Mouse (Mus musculus): ENCODE data around the gene Mospd1.
A peak's percentile ranks its signal among the peaks of the same experiment; 100 is the strongest.

Gene Mospd1

DNA sequence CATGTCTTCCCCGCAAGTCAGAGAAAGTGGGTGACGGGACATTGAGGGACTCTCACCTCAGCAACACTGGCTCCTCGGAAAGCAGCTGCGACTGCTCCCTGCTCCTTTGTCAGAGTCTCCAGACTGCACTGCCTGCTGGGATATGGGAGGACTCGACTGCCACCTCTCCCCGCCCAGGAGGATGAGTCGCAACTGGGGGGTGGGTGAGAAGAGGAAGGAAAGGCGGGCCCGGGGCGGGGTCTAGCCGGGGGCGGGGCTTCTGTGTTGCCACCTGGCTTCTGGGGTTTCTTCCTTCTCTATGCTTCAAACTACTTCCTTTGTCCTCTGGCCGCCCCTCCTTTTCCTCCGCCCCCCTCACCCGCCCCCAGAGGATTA lies at the start of gene Mospd1:
TSS of gene Mospd1 (minus strand) at position 137 of the 375 bp plus-strand sequence.
- DNase-seq (ENCODE audit: low read depth, low spot score), result peak; percentile 59

DNA sequence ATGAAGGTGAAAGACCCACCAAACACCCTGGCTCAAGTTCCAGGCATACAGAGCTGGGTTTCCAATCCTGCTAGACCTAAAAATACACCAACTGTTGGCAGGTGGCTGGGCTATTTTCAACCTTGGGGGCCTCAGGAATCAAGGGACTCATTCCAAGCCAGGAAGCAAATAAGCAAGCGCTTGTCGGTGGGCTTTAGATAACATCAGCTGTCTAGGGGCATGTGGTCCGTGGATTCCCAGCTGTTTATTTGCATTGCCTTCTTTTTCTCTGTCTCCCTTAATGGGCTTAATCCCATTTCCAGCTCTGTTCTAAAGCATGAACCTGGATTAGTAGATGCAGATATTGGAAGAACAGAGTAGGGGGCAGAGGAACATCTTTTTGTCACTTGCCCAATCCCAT lies 16.1 kb upstream of the Mospd1 start:
- DNase-seq (ENCODE audit: low read depth, low spot score), result no peak

DNA sequence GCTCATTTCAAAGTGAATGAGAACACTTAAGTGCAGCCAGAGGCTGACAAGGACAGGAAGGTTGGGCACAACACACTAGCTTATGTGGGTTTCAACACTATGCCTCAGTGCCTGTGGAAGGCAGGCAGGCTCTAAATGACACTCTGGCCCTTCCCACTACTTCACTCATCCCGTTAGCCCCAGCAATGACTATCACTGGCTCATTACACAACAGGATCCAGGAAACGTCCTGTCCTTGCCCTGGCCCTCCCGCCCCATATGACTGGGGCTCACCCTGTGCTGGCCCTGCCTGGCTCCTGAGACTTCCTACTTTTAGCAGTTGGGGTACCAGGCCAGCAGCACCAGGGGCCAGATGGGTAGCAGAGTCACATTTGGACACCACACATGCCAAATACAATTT lies 12.8 kb upstream of the Mospd1 start:
- DNase-seq (ENCODE audit: low read depth, low spot score), result no peak

DNA sequence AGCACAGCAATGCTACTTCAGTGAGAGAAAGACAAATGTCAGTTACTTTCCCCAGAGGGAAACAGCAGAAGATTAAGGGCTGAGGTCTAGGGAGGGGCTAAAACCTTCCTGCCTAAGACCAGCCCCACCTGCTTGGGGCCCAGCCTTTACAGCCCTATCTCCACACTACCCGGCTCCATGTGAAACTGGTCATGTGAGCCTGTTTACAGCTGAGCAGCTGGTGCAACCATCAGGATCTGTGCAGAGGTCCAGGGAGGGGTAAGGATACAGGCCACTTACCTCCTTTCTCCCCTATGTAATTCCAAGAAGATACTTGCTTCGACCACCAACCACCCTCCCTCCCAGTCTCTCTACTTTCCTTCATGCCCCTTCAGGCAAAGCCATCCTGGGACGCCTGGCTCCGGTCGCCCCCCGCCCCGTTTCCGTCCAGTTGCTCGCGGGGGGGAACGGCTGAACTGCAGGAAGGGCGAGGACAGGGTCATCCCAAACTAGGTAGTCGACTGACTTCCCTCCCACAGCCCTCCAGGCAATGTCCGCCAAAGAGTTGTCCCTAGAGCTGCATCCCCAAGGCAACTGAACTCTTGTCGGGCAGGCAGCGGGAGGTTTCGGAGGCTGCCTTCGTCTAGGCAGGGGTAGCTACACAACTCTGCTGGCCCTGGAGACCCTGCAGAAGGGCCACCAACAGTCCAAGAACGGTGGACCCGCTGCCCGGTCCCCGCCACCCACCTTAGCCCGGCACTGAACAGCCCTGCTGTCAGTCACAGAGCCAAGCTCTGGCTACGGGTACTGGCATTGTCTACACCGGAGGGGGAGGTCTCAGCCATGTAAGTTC lies 552 bp downstream of the Mospd1 start:
- peak; percentile 62 for DNase-seq (ENCODE audit: low read depth, low spot score)

DNA sequence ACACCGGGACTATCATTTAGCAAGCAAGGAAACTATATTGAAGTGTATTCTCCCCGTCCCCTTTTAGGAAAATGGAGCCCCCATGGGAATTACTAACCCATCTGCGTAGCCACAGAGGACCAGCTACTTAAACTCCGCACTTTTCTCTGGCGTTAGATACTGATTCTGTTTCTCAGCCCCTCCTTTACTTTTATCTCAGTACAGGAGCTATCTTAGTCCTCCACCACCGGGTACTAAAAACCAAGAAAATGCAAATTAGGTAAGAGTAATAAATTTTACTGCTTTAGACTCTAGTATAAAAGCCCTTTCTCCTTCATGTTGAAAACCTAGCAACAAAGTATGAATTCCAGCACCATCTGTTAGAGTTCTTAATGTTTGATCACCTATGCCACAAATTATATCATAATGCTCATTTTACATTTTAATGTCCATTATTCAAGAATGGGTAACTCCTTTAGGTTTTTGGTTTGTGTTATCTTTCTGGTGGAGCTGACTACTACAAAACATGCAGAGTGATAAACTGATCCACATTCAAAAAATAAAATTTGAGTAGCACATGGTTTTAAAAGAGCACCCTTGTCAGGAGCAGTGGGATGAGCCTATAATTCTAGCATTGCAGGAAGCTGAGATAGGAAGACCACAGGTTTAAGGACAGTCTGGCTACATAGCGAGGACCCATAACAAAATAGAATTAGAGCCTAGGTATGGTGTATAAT lies 5.5 kb downstream of the Mospd1 start:
- DNase-seq (ENCODE audit: low read depth, low spot score), result no peak

DNA sequence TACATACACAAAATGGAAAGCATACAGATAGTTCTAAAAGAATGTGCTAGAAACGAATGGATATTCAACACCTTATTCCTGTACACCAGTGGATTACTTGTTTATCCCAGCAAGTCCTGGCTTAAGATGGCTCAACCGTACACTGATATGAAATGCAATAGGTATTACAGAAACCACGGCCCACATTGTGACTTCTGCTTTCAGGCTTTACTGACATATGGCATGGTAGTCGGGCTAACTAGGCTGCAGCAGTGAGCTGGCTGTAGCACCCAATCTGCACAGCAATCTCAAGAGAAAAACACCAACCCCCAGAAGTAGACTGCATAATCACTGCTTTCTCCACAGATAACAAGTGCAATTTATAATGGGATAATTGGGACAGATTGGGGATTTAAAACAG lies 21.9 kb downstream of the Mospd1 start:
- no peak for DNase-seq (ENCODE audit: low read depth, low spot score)

DNA sequence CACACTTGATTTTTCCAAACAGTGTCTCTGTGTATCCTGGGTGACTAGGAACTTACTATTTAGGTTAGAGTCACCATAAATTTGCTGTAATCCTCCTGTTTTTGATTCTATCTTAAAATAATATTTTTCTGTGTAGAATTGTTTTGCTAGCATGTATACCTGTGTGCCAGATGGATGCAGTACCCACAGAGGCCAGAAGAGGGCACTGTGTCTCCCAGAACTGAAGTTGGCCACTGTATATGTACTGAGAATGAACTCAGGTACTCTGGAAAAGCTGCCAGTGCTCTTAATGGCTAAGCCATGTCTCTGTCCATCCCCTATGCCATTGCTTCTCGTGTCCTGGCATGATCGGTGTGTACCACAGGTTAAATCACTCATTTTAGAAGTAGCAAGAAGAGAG lies 28.8 kb downstream of the Mospd1 start:
- DNase-seq (ENCODE audit: low read depth, low spot score), result peak; percentile 49

DNA sequence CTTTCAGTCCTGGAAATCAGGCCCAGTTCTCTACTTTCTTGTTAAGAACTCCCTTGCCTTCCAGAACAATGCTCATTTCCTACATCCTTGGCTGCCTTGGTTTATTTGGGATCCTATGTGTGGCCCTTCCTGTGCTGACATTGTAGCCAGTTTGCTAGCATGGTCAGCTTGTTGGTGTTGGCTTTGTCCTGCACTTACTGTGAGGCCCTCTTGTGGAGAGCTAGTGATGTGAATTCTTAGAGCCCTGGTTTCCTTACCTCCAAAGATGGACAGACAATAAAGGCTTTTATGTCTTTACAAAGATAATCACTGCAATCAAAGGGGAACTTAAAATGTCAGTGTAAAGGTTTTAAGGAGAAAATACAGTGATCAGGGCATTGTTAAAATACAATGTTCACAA lies 32.9 kb downstream of the Mospd1 start:
- DNase-seq (ENCODE audit: low read depth, low spot score), result no peak

DNA sequence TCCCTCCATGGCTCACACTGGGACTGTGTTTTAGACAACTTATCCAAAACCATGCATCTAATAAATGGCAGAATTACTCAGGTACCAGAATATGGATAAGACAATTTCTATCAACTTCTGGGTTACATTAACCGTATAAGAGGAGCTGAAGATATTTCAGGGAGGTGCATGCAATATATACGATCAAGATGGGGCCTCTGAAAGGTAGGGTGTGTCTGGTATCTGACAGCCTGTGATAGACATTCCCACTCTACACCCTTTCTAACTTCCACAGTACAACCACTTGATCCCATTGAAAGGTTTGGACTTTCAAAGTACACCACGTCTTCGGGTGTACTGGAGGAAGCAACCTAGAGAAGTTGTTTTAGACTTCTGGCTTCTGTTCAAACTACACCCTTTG lies 39.9 kb downstream of the Mospd1 start:
- DNase-seq (ENCODE audit: low read depth, low spot score), result no peak

DNA sequence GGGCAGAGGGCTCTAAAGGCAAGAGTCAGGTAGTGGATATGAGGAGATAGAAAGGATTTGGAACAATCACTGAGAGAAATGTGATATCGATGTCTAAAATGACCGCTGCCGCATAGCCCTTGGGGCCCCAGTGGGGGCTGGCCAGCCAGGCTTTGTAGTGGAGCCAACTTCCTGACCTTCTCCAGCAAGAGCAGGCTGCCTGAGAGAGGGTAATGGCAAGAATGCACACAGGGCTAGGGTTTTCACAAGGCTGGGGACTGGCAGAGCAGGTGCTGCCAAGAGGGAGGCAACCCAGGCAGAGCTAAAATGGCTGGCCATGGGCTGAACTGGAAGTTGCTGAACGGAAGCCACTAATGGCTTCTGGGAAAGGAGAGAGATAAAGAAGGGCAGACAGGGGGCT lies 49.2 kb downstream of the Mospd1 start:
- no peak for DNase-seq (ENCODE audit: low read depth, low spot score)

DNA sequence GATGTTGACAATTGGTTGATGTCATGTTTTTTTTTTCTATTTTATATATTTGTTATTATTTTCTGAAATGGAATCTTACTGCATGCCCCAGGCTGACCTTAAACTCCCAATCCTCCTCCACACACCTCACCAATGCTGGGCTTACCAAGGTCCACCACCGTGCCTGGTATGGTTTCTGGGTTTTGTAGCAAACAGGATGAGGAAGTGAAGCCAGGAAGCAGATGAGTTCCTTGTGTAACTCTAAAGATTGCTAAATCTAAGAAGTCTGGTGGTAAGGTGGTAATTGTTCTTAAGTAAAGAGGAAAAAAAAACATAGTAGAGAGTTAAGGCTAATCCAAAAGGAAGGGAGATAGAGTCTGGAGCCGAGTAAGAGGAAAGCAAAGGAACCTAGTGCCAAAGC lies 49.7 kb downstream of the Mospd1 start:
- no peak for DNase-seq (ENCODE audit: low read depth, low spot score)
